Mouse (Mus musculus): ENCODE results near the gene Cdc42ep2. TPM values are rescaled to one million over a fixed set of nuclear protein-coding genes. Genes with fewer than 3 reads are reported as not detected.

The Cdc42ep2 gene
- polyA plus RNA-seq, 1 experiment from 2014 or later, result 12.6 TPM

GRCm38 (mm10) chr19:5868096-5868495, 56.5 kb downstream of the Cdc42ep2 start:
- peaks cover 27% of the 10 kb centered on the region for H3K36me3 ChIP-seq (ENCODE audit: control insufficient read depth, insufficient read depth)
- H3K4me2 ChIP-seq (ENCODE audit: low read depth, low read length), result no peak overlapping the region
- H3K27ac ChIP-seq (ENCODE audit: low read length), result no peak overlapping the region
- H3K27me3 ChIP-seq (ENCODE audit: control insufficient read depth, insufficient read depth, low read length), result no peaks in the 10 kb centered on the region
- no peak overlapping the region for H3K9ac ChIP-seq (ENCODE audit: low read length)
- H3K4me3 ChIP-seq (ENCODE audit: low read length), result no peak overlapping the region
- H3K9me3 ChIP-seq (replicated peaks; ENCODE audit: control insufficient read depth, low read length), result no peaks in the 10 kb centered on the region
- WGBS, result 85% methylated on average over 6 of the region's 6 CpGs
- peaks cover 22% of the 10 kb centered on the region for H3K4me1 ChIP-seq (ENCODE audit: control insufficient read depth, insufficient read depth, low read length)
- no peak for ATAC-seq (replicated peaks; ENCODE audit: extremely low read depth, insufficient read depth, low FRiP score)

Other genes starting within 250 kb of the Cdc42ep2 start
- gene Map3k11, start 236.1 kb downstream of the Cdc42ep2 start, polyA plus RNA-seq (2015; fragmentation: Nextera tagmentation; extraction: Ambion mirVana), result 24.4 and 26.8 TPM in 2 replicates
- 11.5 and 13.4 TPM in 2 replicates for gene Pcnx3, start 235.9 kb downstream of the Cdc42ep2 start, polyA plus RNA-seq (2015; fragmentation: Nextera tagmentation; extraction: Ambion mirVana)
- gene Kcnk7, start 220.4 kb downstream of the Cdc42ep2 start, polyA plus RNA-seq (2015; fragmentation: Nextera tagmentation; extraction: Ambion mirVana), result 0.18 and 0.24 TPM in 2 replicates
- gene Ehbp1l1, start 198.5 kb downstream of the Cdc42ep2 start, polyA plus RNA-seq (2015; fragmentation: Nextera tagmentation; extraction: Ambion mirVana), result 92.3 and 97.5 TPM in 2 replicates
- 68.6 and 72.3 TPM in 2 replicates for gene Fam89b, start 195.2 kb downstream of the Cdc42ep2 start, polyA plus RNA-seq (2015; fragmentation: Nextera tagmentation; extraction: Ambion mirVana)
- gene Ltbp3, start 183.9 kb downstream of the Cdc42ep2 start, polyA plus RNA-seq (2015; fragmentation: Nextera tagmentation; extraction: Ambion mirVana), result 27.3 and 31.5 TPM in 2 replicates
- gene Scyl1, start 153.4 kb downstream of the Cdc42ep2 start, polyA plus RNA-seq (2015; fragmentation: Nextera tagmentation; extraction: Ambion mirVana), result 62.1 and 66.6 TPM in 2 replicates
- 33.6 and 34.8 TPM in 2 replicates for gene Frmd8, start 49.5 kb downstream of the Cdc42ep2 start, polyA plus RNA-seq (2015; fragmentation: Nextera tagmentation; extraction: Ambion mirVana)
- 4.6 and 5.0 TPM in 2 replicates for gene Slc25a45, start 47.0 kb downstream of the Cdc42ep2 start, polyA plus RNA-seq (2015; fragmentation: Nextera tagmentation; extraction: Ambion mirVana)
- gene Tigd3, start 30.7 kb downstream of the Cdc42ep2 start, polyA plus RNA-seq (2015; fragmentation: Nextera tagmentation; extraction: Ambion mirVana), result 1.5 and 1.6 TPM in 2 replicates
- gene Dpf2, start 11.8 kb downstream of the Cdc42ep2 start, polyA plus RNA-seq (2015; fragmentation: Nextera tagmentation; extraction: Ambion mirVana), result 97.5 and 103 TPM in 2 replicates
- gene Pola2, start 39.4 kb upstream of the Cdc42ep2 start, polyA plus RNA-seq (2015; fragmentation: Nextera tagmentation; extraction: Ambion mirVana), result 48.3 and 55.2 TPM in 2 replicates
- 0.07 TPM in 1 of 2 replicates, not detected in the other for gene Slc22a20, start 61.3 kb upstream of the Cdc42ep2 start, polyA plus RNA-seq (2015; fragmentation: Nextera tagmentation; extraction: Ambion mirVana)
- gene Capn1, start 91.1 kb upstream of the Cdc42ep2 start, polyA plus RNA-seq (2015; fragmentation: Nextera tagmentation; extraction: Ambion mirVana), result 9.5 and 10.0 TPM in 2 replicates
- 15.8 and 18.6 TPM in 2 replicates for gene Syvn1, start 121.8 kb upstream of the Cdc42ep2 start, polyA plus RNA-seq (2015; fragmentation: Nextera tagmentation; extraction: Ambion mirVana)
- 60.4 and 67.4 TPM in 2 replicates for gene Mrpl49, start 133.0 kb upstream of the Cdc42ep2 start, polyA plus RNA-seq (2015; fragmentation: Nextera tagmentation; extraction: Ambion mirVana)
- 354 and 453 TPM in 2 replicates for gene Fau, start 133.0 kb upstream of the Cdc42ep2 start, polyA plus RNA-seq (2015; fragmentation: Nextera tagmentation; extraction: Ambion mirVana)
- 21.8 and 24.7 TPM in 2 replicates for gene Znhit2, start 136.4 kb upstream of the Cdc42ep2 start, polyA plus RNA-seq (2015; fragmentation: Nextera tagmentation; extraction: Ambion mirVana)
- gene Tm7sf2, start 143.6 kb upstream of the Cdc42ep2 start, polyA plus RNA-seq (2015; fragmentation: Nextera tagmentation; extraction: Ambion mirVana), result 6.6 and 8.7 TPM in 2 replicates
- 49.0 and 50.7 TPM in 2 replicates for gene Vps51, start 152.4 kb upstream of the Cdc42ep2 start, polyA plus RNA-seq (2015; fragmentation: Nextera tagmentation; extraction: Ambion mirVana)
- not detected in 2 replicates for gene Tmem262, start 155.2 kb upstream of the Cdc42ep2 start, polyA plus RNA-seq (2015; fragmentation: Nextera tagmentation; extraction: Ambion mirVana)
- 0.56 and 1.3 TPM in 2 replicates for gene Gm28374, start 157.4 kb upstream of the Cdc42ep2 start, polyA plus RNA-seq (2015; fragmentation: Nextera tagmentation; extraction: Ambion mirVana)
- 46.1 and 48.1 TPM in 2 replicates for gene Zfpl1, start 160.1 kb upstream of the Cdc42ep2 start, polyA plus RNA-seq (2015; fragmentation: Nextera tagmentation; extraction: Ambion mirVana)
- 26.9 and 28.1 TPM in 2 replicates for gene Cdca5, start 160.2 kb upstream of the Cdc42ep2 start, polyA plus RNA-seq (2015; fragmentation: Nextera tagmentation; extraction: Ambion mirVana)
- 0.30 and 0.49 TPM in 2 replicates for gene AC131692.1, start 169.6 kb upstream of the Cdc42ep2 start, polyA plus RNA-seq (2015; fragmentation: Nextera tagmentation; extraction: Ambion mirVana)
- gene Naaladl1, start 181.0 kb upstream of the Cdc42ep2 start, polyA plus RNA-seq (2015; fragmentation: Nextera tagmentation; extraction: Ambion mirVana), result 0.27 and 3.9 TPM in 2 replicates
- 32.3 and 33.9 TPM in 2 replicates for gene Sac3d1, start 193.8 kb upstream of the Cdc42ep2 start, polyA plus RNA-seq (2015; fragmentation: Nextera tagmentation; extraction: Ambion mirVana)
- 20.5 and 25.1 TPM in 2 replicates for gene Snx15, start 203.5 kb upstream of the Cdc42ep2 start, polyA plus RNA-seq (2015; fragmentation: Nextera tagmentation; extraction: Ambion mirVana)
- 0.11 TPM in 1 of 2 replicates, not detected in the other for gene Batf2, start 216.2 kb upstream of the Cdc42ep2 start, polyA plus RNA-seq (2015; fragmentation: Nextera tagmentation; extraction: Ambion mirVana)
- gene Arl2, start 216.7 kb upstream of the Cdc42ep2 start, polyA plus RNA-seq (2015; fragmentation: Nextera tagmentation; extraction: Ambion mirVana), result 77.2 and 84.5 TPM in 2 replicates